Mouse (Mus musculus): ENCODE results near the gene Gsg1l.

Gene Gsg1l

GRCm38 (mm10) chr7:125944631-125945030 lies 137.6 kb downstream of the Gsg1l start:
- DNase-seq (ENCODE audit: extremely low read depth, insufficient read length, low spot score), result no peak

- no peak for DNase-seq (ENCODE audit: extremely low read depth, insufficient read length, low spot score)
Measured at GRCm38 (mm10) chr7:125943511-125943910, 138.7 kb downstream of the Gsg1l start.

- DNase-seq (ENCODE audit: extremely low read depth, insufficient read length, low spot score), result no peak
Measured at GRCm38 (mm10) chr7:125942365-125943090, 139.7 kb downstream of the Gsg1l start.

GRCm38 (mm10) chr7:125934319-125934718 lies 147.9 kb downstream of the Gsg1l start:
- DNase-seq (ENCODE audit: extremely low read depth, insufficient read length, low spot score), result no peak

GRCm38 (mm10) chr7:125933356-125934244 lies 148.6 kb downstream of the Gsg1l start:
- no peak for DNase-seq (ENCODE audit: extremely low read depth, insufficient read length, low spot score)

GRCm38 (mm10) chr7:125931602-125932001 lies 150.6 kb downstream of the Gsg1l start:
- DNase-seq (ENCODE audit: extremely low read depth, insufficient read length, low spot score), result no peak

GRCm38 (mm10) chr7:125924044-125924443 lies 158.2 kb downstream of the Gsg1l start:
- DNase-seq (ENCODE audit: extremely low read depth, insufficient read length, low spot score), result no peak

GRCm38 (mm10) chr7:125920801-125921200 lies 161.4 kb downstream of the Gsg1l start:
- DNase-seq (ENCODE audit: extremely low read depth, insufficient read length, low spot score), result no peak

- DNase-seq (ENCODE audit: extremely low read depth, insufficient read length, low spot score), result no peak
Measured at GRCm38 (mm10) chr7:125900386-125901161, 181.6 kb downstream of the Gsg1l start.

- peak; percentile 37 for DNase-seq (ENCODE audit: extremely low read depth, insufficient read length, low spot score)
Measured at GRCm38 (mm10) chr7:125899916-125900315, 182.3 kb downstream of the Gsg1l start.

GRCm38 (mm10) chr7:125899036-125899435 lies 183.2 kb downstream of the Gsg1l start:
- DNase-seq (ENCODE audit: extremely low read depth, insufficient read length, low spot score), result peak; percentile 86

- DNase-seq (ENCODE audit: extremely low read depth, insufficient read length, low spot score), result no peak
Measured at GRCm38 (mm10) chr7:125897059-125897458, 185.2 kb downstream of the Gsg1l start.

GRCm38 (mm10) chr7:125893621-125894020 lies 188.6 kb downstream of the Gsg1l start:
- DNase-seq (ENCODE audit: extremely low read depth, insufficient read length, low spot score), result no peak

- DNase-seq (ENCODE audit: extremely low read depth, insufficient read length, low spot score), result no peak
Measured at GRCm38 (mm10) chr7:125888373-125888772, 193.8 kb downstream of the Gsg1l start.

GRCm38 (mm10) chr7:125887761-125888160 lies 194.4 kb downstream of the Gsg1l start:
- DNase-seq (ENCODE audit: extremely low read depth, insufficient read length, low spot score), result no peak

GRCm38 (mm10) chr7:125887124-125887523 lies 195.1 kb downstream of the Gsg1l start:
- DNase-seq (ENCODE audit: extremely low read depth, insufficient read length, low spot score), result no peak

GRCm38 (mm10) chr7:125886116-125886680 lies 196.0 kb downstream of the Gsg1l start:
- DNase-seq (ENCODE audit: extremely low read depth, insufficient read length, low spot score), result no peak

- DNase-seq (ENCODE audit: extremely low read depth, insufficient read length, low spot score), result no peak
Measured at GRCm38 (mm10) chr7:125883232-125883631, 199.0 kb downstream of the Gsg1l start.

- no peak for DNase-seq (ENCODE audit: extremely low read depth, insufficient read length, low spot score)
Measured at GRCm38 (mm10) chr7:125878040-125878439, 204.2 kb downstream of the Gsg1l start.

- no peak for DNase-seq (ENCODE audit: extremely low read depth, insufficient read length, low spot score)
Measured at GRCm38 (mm10) chr7:125873971-125874495, 208.2 kb downstream of the Gsg1l start.

All from 3134 (cell line).